Comparison of ENCODE assay signal across 9 mouse cellular contexts in genomic region chr5:35447656-35448443, GRCm38 (mm10). TPM values are rescaled to one million over a fixed set of nuclear protein-coding genes. Genes with fewer than 3 reads are reported as not detected.
DNase-seq lines count a peak whose midpoint lies in the region; ATAC-seq lines count a peak whose summit lies in the region.
"Had no signal": no experiment of that assay in that cellular context is flagged by ENCODE, and none has a peak within 500 bp of the region (broad histone marks: within the 10 kb centered on the region; RNA-seq: fewer than 3 reads in every experiment).

No protein-coding gene starts in this region.

- no peaks in the 10 kb centered on the region for H3K9me3 ChIP-seq in forebrain, embryonic 15.5 days
- no peaks in the 10 kb centered on the region for H3K9me3 ChIP-seq in intestine, embryonic 16.5 days (ENCODE audit: control insufficient read depth, low read length)
- H3K9me3 ChIP-seq in limb, embryonic 13.5 days, result no peaks in the 10 kb centered on the region

- H3K4me3 ChIP-seq in forebrain, embryonic 15.5 days, result peak overlapping the region; percentile 39
- peak overlapping the region; percentile 11; the same call in 1 of the 2 replicates for H3K4me3 ChIP-seq in intestine, embryonic 16.5 days (ENCODE audit: low read length)
- peak overlapping the region; percentile 26 for H3K4me3 ChIP-seq in limb, embryonic 13.5 days

- no peaks in the 10 kb centered on the region for H3K36me3 ChIP-seq in forebrain, embryonic 15.5 days
- no peaks in the 10 kb centered on the region for H3K36me3 ChIP-seq in intestine, embryonic 16.5 days (ENCODE audit: control insufficient read depth, insufficient read depth, low read length)
- no peaks in the 10 kb centered on the region for H3K36me3 ChIP-seq in limb, embryonic 13.5 days

- no peaks in the 10 kb centered on the region; the same call in 1 of the 2 replicates for H3K27me3 ChIP-seq in forebrain, embryonic 15.5 days
- no peaks in the 10 kb centered on the region for H3K27me3 ChIP-seq in intestine, embryonic 16.5 days (replicated peaks; ENCODE audit: control insufficient read depth, insufficient read depth, low read length)
- peaks cover 32% of the 10 kb centered on the region for H3K27me3 ChIP-seq in limb, embryonic 13.5 days

- peak overlapping the region; percentile 67 for H3K4me2 ChIP-seq in forebrain, embryonic 15.5 days (replicated peaks)
- H3K4me2 ChIP-seq in intestine, embryonic 16.5 days (ENCODE audit: low read depth, low read length), result peak overlapping the region; percentile 14; the same call in 1 of the 2 replicates
- peak overlapping the region; percentile 60 for H3K4me2 ChIP-seq in limb, embryonic 13.5 days (replicated peaks)

- 12% methylated on average over 27 of the region's 27 CpGs for WGBS in forebrain, embryonic 15.5 days
- WGBS in intestine, embryonic 16.5 days, result 22% methylated on average over 27 of the region's 27 CpGs
- WGBS in limb, embryonic 13.5 days, result 21% methylated on average over 27 of the region's 27 CpGs

- ATAC-seq in forebrain, embryonic 15.5 days (replicated peaks), result peak; percentile 92
- peak; percentile 59; the same call in 1 of the 2 replicates for ATAC-seq in intestine, embryonic 16.5 days
- peak; percentile 81; the same call in 1 of the 2 replicates for ATAC-seq in limb, embryonic 13.5 days (ENCODE audit: low FRiP score, low read depth)
- no peak for ATAC-seq in erythroid progenitor cell, adult 5-6 weeks (replicated peaks; ENCODE audit: low FRiP score, poor library complexity, severe bottlenecking)

- peak overlapping the region; percentile 50 for H3K9ac ChIP-seq in forebrain, embryonic 15.5 days (replicated peaks)
- H3K9ac ChIP-seq in intestine, embryonic 16.5 days (ENCODE audit: low read depth, low read length), result peak overlapping the region; percentile 11; the same call in 1 of the 2 replicates
- 0 out of 2 replicates have a peak overlapping the region, but pooled peaks have one; percentile 51 for H3K9ac ChIP-seq in limb, embryonic 13.5 days

- DNase-seq in adrenal gland, postnatal 25 days, result peak; percentile 8
- DNase-seq in adrenal gland, adult 8-10 months, result no peak
- peak; percentile 47 for DNase-seq in NIH3T3 (ENCODE audit: low read depth)
- DNase-seq in right cerebral cortex, postnatal 10 days (ENCODE audit: low spot score in 2 of 2), result peak; percentile 83 to 88

- peaks cover 26% of the 10 kb centered on the region for H3K4me1 ChIP-seq in forebrain, embryonic 15.5 days
- no peaks in the 10 kb centered on the region for H3K4me1 ChIP-seq in intestine, embryonic 16.5 days (ENCODE audit: control insufficient read depth, insufficient read depth, low read length)
- H3K4me1 ChIP-seq in limb, embryonic 13.5 days, result 0 out of 2 replicates have a peak, but pooled peaks cover 4% of the 10 kb centered on the region

- peak overlapping the region; percentile 55 for H3K27ac ChIP-seq in forebrain, embryonic 15.5 days (replicated peaks)
- no peak overlapping the region for H3K27ac ChIP-seq in intestine, embryonic 16.5 days (ENCODE audit: low read length)
- H3K27ac ChIP-seq in limb, embryonic 13.5 days, result no peak overlapping the region

RNA-seq across cellular contexts. Expression of gene Hmx1, which starts 58.9 kb away (rescaled TPM):
- total RNA-seq in adrenal gland, postnatal 25 days (2021), result not detected in 2 replicates
- not detected for total RNA-seq in adrenal gland, adult 8-10 months (2022)
- polyA plus RNA-seq in forebrain, embryonic 15.5 days (2015; fragmentation: Nextera tagmentation; extraction: Ambion mirVana), result not detected in 2 replicates
- not detected in 2 replicates for polyA plus RNA-seq in intestine, embryonic 16.5 days (2015; fragmentation: Nextera tagmentation; extraction: Ambion mirVana)
- polyA plus RNA-seq in limb, embryonic 13.5 days (2015; fragmentation: Nextera tagmentation; extraction: Ambion mirVana), result 0.11 TPM in 1 of 2 replicates, not detected in the other
- total RNA-seq in erythroid progenitor cell, adult 5-6 weeks (2015; ENCODE audit: low replicate concordance), result not detected in 2 replicates
- total RNA-seq in erythroid progenitor cell, adult 5-6 weeks (2017; ENCODE audit: low replicate concordance), result not detected in 2 replicates
- total RNA-seq: heart, postnatal 14 days had no signal

Comparison
In these comparisons a context has a peak if more than half of its experiments do, and no peak if none do; other contexts are left out.
1. H3K4me2 ChIP-seq: peak in every context shown above with its lines; median percentile 67 in forebrain, embryonic 15.5 days; 60 in limb, embryonic 13.5 days; 14 in intestine, embryonic 16.5 days.